Mouse (Mus musculus) small intestine, adult 2 months (tissue): Measurements from ENCODE around the gene Fam120a.

ENCODE experiments used
- CTCF ChIP-seq: fragments of 200-500 bp; IDR thresholded peaks from 2 replicates; pipeline ENCODE4 v1.5.1; 2012; ENCODE audit warnings: low read depth, mild to moderate bottlenecking, control low read depth, inconsistent platforms, low read length, moderate library complexity, mixed read lengths; ENCODE audit not compliant: insufficient replicate concordance, insufficient read length; ENCODE audit errors: extremely low read depth
- POLR2A ChIP-seq: fragments of 200-500 bp; IDR thresholded peaks from 2 replicates; pipeline ENCODE4 v1.6.1; 2012; ENCODE audit warnings: low read depth, mild to moderate bottlenecking, control low read depth, inconsistent platforms, low read length, moderate library complexity

GRCm38 (mm10) chr13:48996731-48997130 is 28.9 kb upstream of the Fam120a start:
- TF ChIP-seq CTCF: no peak
- TF ChIP-seq POLR2A: no peak
